Mouse (Mus musculus): Measurements from ENCODE around the gene Clec16a. TPM values are rescaled to one million over a fixed set of nuclear protein-coding genes. Genes with fewer than 3 reads are reported as not detected.
A peak's percentile ranks its signal among the peaks of the same experiment; 100 is the strongest.

Clec16a gene
- total RNA-seq, 2 experiments from 2014 or later, result 37.4 to 46.9 TPM

DNA sequence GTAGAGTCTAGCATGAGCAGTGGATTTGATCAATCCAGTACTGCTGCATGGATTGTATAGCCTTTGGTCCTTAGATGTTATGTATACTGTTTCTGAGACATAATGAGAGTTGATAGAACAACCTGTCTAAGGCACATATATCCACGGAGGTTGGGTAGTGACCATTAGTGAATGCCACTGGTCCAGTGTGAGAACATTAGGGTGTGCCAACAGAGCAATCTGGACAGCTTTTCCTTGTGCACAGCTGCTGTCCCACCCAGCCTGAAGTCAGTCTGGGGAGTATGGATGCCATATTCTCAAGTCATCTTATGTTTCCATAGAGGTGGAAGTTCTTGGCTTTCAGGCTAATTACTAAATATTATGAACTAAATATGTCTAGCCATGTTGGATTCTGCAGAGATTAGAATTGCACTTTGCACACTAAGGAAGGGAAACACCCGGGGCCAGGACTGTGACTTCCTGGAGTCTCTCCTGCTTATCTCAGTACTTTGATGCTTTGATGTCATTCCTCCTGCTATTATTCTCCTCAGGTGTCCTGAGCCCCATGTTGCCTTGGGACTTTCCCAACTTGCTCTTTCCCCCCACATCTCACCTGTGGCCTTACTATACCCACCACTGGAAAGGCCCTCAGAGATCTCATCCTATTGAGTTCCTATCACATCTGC, 36.2 kb downstream of the Clec16a start:
- DNase-seq, result no peak

DNA sequence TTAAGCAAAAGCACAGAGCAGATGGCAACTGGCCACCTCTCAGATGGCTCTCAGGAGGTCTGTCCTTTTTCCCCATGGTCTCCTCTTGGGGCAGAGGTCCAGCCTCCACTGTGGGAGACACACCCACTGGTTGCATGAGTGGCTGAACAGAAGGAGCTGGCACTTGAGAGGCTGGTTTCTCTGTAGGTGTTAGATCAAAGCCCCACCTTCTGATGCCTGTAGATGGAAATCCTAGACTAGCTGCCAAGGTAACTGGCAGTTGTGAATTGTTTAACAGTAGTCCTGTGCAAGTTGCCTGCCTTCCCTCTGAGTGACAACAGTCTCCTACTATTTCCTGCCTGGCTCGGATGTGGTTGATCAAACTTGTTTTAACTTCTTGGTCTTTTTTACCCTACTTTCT, 40.0 kb downstream of the Clec16a start:
- peak in 1 of 2 experiments; percentile 29 for DNase-seq

DNA sequence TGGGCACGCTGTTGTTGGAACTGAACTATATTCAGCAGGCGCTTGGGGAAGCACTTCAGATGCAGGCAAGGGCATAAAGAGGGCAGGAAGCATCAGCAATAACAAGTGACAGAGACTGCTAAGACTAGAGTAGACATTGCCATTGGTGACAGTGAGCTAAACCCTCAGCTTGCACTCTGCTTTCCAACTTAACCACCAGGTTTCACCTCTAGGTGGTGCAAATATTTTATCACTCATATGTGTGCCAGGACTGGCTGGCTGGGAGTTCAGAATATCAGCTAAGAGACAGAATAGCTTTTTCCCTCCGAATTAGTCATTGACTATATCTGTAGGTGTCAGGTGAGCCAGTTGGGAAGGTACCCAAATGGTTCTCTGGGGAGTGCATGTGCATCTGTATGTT, 41.4 kb downstream of the Clec16a start:
- no peak for DNase-seq

DNA sequence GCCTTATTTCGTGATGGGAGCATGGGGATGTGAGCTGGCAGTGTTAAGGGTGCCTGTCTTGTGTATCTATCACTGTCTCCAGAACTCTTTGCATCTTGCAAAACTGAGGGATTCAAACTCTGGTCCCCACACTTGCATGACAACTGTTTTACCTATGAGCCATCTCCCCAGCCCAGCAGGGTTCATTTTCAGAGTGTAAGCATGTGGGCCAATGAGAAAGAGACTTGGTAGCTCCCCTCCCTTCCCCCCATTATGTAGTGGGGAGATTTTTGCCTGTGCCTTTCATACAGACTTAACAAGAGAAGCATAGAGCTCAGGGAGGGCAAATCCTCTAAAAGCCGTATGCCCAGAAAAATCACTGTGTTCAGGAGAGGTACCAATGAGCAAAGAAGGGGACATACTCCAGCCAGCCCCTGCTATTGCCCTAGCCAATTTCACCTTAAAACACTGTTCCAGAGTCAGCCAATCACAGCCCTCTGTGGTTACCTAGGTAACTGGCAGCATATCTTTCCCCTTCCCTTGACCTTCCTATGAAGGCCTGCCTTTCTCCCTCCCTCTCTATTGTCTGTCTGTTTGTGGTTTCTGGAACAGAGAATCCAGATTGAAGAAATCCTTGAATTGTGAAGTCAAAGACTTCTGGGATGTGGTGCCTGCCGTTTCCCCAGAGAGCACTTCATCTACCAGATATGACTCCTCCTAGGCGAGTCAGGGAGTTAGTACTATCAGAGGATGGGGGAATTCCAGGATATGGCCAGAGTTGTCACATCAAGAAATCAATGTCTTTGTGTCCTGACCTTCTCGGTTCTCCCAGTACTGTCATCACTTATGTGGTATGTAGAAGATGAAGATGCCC, 55.0 kb downstream of the Clec16a start:
- peak; percentile 25 to 33 for DNase-seq

DNA sequence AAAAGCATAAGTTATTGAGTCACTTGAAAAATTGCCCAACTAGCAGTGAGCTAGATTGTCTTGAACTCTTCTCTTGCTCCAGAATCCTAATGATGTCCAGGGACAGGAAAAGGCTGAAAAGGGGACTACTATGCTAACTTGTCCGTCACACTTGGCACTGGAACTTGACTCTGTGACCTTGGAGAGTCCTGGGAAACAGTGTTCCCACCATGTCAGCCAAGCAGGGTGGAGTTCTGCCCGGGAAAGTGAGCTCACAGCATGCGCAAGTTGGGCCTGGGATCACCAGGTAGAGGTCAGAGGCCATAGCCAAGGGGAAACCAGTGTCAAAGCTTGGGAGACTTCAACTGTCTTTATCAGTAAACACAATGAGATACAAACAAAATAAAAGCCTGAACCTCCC, 62.7 kb downstream of the Clec16a start:
- DNase-seq, result peak in 1 of 2 experiments; percentile 27

- no peak for DNase-seq
These were observed 64.8 kb downstream of the Clec16a start for GRCm38 (mm10) chr16:10609921-10610320.

GRCm38 (mm10) chr16:10610801-10611200, 65.7 kb downstream of the Clec16a start:
- DNase-seq, result no peak

DNA sequence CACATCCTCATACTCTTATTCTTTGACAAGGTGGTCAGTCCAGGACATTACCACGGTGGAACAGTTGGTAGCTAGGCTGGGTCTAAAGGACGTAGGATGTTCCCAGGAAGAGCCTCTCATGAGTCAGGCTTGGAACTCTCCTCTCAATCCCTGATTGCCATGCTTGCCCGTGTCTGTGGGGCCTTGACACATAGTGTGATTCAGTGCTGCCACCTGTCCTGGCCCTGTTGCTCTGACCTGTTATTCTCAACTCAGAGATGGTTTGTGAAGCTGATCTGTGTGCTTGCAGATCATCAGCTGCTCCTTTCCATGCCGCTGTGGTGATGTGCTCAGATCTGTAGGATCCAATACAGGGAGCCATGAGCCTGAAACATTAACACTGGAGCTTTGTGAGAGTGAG, 66.2 kb downstream of the Clec16a start:
- peak; percentile 13 to 38 for DNase-seq

- no peak for DNase-seq
These were observed 68.9 kb downstream of the Clec16a start for GRCm38 (mm10) chr16:10613996-10614395.

- no peak for DNase-seq
These were observed 75.9 kb downstream of the Clec16a start for GRCm38 (mm10) chr16:10620961-10621614.

GRCm38 (mm10) chr16:10621710-10622109, 76.6 kb downstream of the Clec16a start:
- DNase-seq, result no peak

GRCm38 (mm10) chr16:10626116-10626515, 81.0 kb downstream of the Clec16a start:
- no peak for DNase-seq

DNA sequence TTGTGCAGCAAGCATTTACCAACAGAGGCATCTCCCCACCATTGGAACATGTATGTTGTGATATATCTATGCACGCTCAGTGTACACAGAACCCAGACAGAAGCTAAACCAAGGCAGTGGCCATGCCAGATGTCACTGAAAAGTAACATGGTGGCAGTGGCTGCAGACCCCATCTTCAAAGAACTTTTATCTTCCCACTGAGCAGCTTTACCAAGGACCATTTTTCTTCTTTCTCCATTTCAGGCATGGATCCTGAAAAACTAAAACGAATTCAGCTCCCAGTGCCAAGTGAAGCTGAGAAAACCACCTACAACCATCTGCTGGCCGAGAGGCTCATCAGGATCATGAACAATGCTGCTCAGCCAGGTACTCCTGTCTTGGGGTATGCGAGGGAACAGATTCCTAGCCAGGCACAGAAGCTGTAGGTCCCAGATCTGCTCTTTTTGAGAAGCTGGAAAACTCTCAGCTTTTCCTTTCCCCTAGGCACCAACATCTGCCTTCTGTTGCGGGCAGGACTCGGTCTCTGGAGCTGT, 82.1 kb downstream of the Clec16a start:
- no peak for DNase-seq

DNA sequence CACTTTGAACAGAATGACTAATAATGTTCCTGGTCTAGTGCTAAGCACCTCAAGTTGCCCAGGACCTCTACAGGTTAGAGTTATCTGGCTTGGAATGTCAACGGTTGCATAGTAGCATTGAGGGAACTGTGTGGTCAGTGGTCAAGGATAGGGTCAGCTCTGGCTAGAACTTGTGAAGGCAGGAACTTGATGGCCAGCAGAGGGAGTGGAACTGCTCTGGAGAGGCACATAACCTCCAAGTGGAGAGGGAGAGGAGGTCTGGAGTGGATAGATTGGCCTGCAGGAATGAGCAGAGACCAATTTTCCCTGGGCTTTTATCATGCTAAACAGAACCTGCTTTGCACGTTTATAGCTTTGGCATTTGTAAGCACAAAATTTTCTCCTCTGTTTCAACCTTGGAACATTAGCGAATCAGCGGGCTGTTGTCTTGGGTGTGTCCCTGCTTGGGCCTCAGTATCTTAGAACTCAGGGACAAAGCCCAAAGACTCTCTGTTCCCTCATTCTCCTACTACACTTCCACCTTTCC, 83.0 kb downstream of the Clec16a start:
- DNase-seq, result no peak

- no peak for DNase-seq
These were observed 83.8 kb downstream of the Clec16a start for GRCm38 (mm10) chr16:10628960-10629359.

GRCm38 (mm10) chr16:10629361-10629760, 84.2 kb downstream of the Clec16a start:
- DNase-seq, result no peak

GRCm38 (mm10) chr16:10634940-10635339, 89.8 kb downstream of the Clec16a start:
- no peak for DNase-seq

DNA sequence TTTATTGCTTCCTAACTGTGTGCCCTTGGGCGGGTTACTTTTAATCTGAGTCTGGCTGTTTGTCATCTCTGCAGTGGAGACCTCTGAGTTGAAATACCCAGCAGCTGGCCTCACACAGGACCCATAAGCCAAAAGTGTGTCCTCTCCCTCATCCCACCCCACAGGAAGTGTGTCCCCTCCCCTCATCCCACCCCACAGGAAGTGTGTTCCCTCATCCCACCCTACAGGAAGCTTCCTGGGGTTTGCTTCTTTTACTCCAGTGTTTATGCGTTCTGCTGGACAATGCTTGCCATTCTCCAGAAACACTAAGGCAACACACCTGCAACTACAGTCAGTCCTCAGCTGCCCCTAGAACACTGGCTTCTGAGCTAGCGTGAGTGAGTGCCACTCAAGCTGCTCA, 92.8 kb downstream of the Clec16a start:
- DNase-seq, result no peak

DNA sequence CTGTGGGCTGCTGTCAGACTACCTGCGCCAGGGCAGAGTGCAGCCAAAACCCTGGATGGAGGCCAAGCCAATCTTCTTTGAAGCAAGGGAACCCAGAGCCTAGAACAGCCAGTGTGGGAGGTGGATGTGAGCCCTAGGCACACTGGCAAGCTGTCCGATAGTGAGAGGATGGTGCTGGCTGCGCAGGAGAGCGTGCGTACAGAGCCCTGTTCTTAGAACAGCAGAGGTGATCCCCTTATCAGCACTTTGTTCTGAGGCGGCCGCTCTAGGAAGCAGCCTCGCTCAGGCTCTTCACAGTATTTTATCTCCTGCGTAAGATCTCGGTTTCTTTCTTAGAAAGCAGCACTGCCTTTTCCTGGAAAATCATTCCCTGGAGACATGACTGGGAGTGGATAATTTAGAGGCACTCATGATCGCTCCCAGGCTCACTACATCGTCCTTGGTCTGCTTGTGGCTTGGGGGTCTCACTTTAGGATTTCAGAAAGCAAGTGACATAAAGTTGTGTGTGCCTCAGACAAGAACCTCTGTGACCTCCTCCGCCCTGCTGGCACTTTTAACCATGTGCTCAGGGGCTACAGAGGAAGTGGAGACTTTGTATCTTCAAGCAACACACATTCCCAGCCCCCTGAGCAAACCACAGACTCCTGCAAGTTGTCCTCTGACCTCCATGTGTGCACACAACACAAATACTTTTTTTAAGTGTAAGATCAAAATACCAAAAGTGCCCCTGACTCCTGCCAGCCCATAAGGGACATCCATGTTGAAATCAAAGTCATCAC, 94.2 kb downstream of the Clec16a start:
- peak in 1 of 2 experiments; percentile 36 for DNase-seq

GRCm38 (mm10) chr16:10640041-10640440, 94.9 kb downstream of the Clec16a start:
- peak; percentile 86 to 91 for DNase-seq

- no peak for DNase-seq
These were observed 96.0 kb downstream of the Clec16a start for GRCm38 (mm10) chr16:10641146-10641545.
